Mouse (Mus musculus) hindbrain, embryonic 16.5 days (tissue): ENCODE measurements around the gene Tead4. TPM values are rescaled to one million over a fixed set of nuclear protein-coding genes. Genes with fewer than 3 reads are reported as not detected.
"Not testable (repeated sequence)": the region's sequence is repeated elsewhere in the genome, so short reads cannot be mapped to it uniquely, and the experiment has no call there.

Source experiments
- ATAC-seq: fragments of 200-750 bp; cut with Nextera tagmentation; 2 replicates; pipeline ENCODE4 v1.8.0; 2017; ENCODE audit warnings: moderate TSS enrichment, moderate library complexity
- H3K27ac ChIP-seq: fragments of 300-500 bp; sonication (generic); 2 replicates; pipeline ENCODE4 v1.5.1; 2014; ENCODE audit warnings: low read depth, mild to moderate bottlenecking, control low read depth, low read length, moderate library complexity
- H3K27me3 ChIP-seq: fragments of 300-500 bp; sonication (generic); replicated peaks from 2 replicates; pipeline ENCODE4 v1.6.1; 2014; ENCODE audit warnings: low read length; ENCODE audit not compliant: control insufficient read depth, insufficient read depth
- H3K36me3 ChIP-seq: fragments of 300-500 bp; sonication (generic); 2 replicates; pipeline ENCODE4 v1.6.1; 2014; ENCODE audit warnings: mild to moderate bottlenecking, low read length, moderate library complexity, mixed read lengths; ENCODE audit not compliant: control insufficient read depth, insufficient read depth
- H3K4me1 ChIP-seq: fragments of 300-500 bp; sonication (generic); 2 replicates; pipeline ENCODE4 v1.6.1; 2014; ENCODE audit warnings: low read depth, low read length; ENCODE audit not compliant: control insufficient read depth, insufficient read depth
- H3K4me2 ChIP-seq: fragments of 300-500 bp; sonication (generic); 2 replicates; pipeline ENCODE4 v1.6.1; 2014; ENCODE audit warnings: mild to moderate bottlenecking, low read length, control low read depth, moderate library complexity
- H3K4me3 ChIP-seq: fragments of 300-500 bp; sonication (generic); 2 replicates; pipeline ENCODE4 v1.5.1; 2014; ENCODE audit warnings: mild to moderate bottlenecking, low read length, control low read depth, moderate library complexity
- H3K9ac ChIP-seq: fragments of 300-500 bp; sonication (generic); 2 replicates; pipeline ENCODE4 v1.6.1; 2014; ENCODE audit warnings: low read depth, mild to moderate bottlenecking, control low read depth, low read length, moderate library complexity
- H3K9me3 ChIP-seq: fragments of 300-500 bp; sonication (generic); 2 replicates; pipeline ENCODE4 v1.6.1; 2014; ENCODE audit warnings: mild to moderate bottlenecking, low read length, moderate library complexity; ENCODE audit not compliant: control insufficient read depth
- WGBS: fragments of 180-500 bp; shearing (Covaris S2); extraction: QIAGEN DNeasy Blood & Tissue Kit; methylation state at CpG from one replicate; pipeline ENCODE4 v1.1.7; 2014; 5-methylcytosine and 5-hydroxymethylcytosine counted together
- polyA plus RNA-seq: library from polyadenylated mRNA; unstranded; fragments of >200 nt; fragmentation: Nextera tagmentation; extraction: Ambion mirVana; gene quantifications from 2 replicates; pipeline ENCODE4 v1.2.1, GENCODE M21; 2015

Gene Tead4
- polyA plus RNA-seq, 1 experiment from 2014 or later: 0.81 TPM

DNA sequence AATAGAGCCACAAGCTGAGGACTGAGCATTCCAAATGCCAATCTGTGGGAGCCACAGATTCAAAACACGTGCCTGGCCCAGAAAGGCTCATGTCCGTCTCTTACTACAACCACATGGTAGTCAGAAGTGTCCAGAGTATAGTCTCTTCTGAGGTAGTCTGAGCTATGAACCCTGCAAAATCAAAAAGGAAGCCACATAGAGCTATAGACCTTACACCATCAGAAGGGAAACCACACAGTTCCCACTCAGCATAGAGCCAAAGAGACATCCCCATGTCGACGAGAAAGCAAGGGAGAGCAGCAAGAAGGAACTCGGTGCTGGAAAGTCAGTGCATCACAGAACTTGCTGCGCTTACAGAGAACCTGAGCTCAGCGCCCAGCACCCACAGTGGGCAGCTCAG, 68.4 kb downstream of the Tead4 start:
- Histone ChIP-seq H3K9ac (no peak overlapping the region), H3K4me1 (no peaks in the 10 kb centered on the region)

GRCm38 (mm10) chr6:128231741-128232140, 68.9 kb downstream of the Tead4 start:
- H3K4me3 ChIP-seq: no peak overlapping the region
- H3K9ac ChIP-seq: no peak overlapping the region
- no peak overlapping the region for H3K4me2 ChIP-seq
- H3K9me3 ChIP-seq: no peaks in the 10 kb centered on the region
- H3K27ac ChIP-seq: no peak overlapping the region
- no peaks in the 10 kb centered on the region for H3K36me3 ChIP-seq
- H3K4me1 ChIP-seq: no peaks in the 10 kb centered on the region
- no peaks in the 10 kb centered on the region for H3K27me3 ChIP-seq
- WGBS: 48% methylated on average over 3 of the region's 3 CpGs
- ATAC-seq: no peak

More for the DNA sequence above, 68.4 kb downstream of the Tead4 start:
- no peak overlapping the region for H3K4me2 ChIP-seq
- H3K27ac ChIP-seq: no peak overlapping the region
- no peaks in the 10 kb centered on the region for H3K27me3 ChIP-seq
- no peaks in the 10 kb centered on the region for H3K36me3 ChIP-seq
- 72% methylated on average over 7 of the region's 7 CpGs for WGBS
- ATAC-seq: no peak
- H3K9me3 ChIP-seq: no peaks in the 10 kb centered on the region
- no peak overlapping the region for H3K4me3 ChIP-seq

DNA sequence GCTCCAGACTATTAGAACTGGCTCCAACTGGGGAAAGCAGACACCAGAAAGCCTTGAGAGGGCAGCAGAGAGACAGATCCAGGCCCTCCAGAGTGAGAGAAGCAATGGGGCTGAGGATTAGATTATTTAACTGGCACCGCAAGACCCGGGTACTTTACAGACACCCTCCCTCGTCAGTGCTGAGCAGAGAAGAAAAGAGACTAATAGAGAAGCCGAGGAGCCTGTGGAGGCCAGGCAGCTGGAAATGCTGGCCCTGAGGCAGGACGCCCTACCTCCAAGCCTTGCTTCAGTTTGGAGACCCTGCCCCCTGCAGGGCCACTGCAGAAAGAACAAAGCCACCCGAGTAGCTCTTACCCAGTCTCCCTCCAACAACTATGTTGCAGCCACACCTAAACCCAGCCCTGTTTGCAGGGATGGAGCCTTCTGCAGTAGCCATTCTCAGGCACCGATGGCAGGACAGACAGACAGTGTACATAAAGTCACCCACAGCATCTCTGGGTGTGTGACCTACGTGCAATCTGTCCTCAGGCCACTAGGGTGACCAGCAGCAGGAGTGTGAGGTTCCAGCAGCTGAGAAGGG, 73.1 kb downstream of the Tead4 start:
- no peaks in the 10 kb centered on the region for H3K4me1 ChIP-seq
- H3K27ac ChIP-seq: no peak overlapping the region
- peak; percentile 85 for ATAC-seq
- H3K4me2 ChIP-seq: peak overlapping the region; percentile 35; the same call in 1 of the 2 replicates
- WGBS: 18% methylated on average over 8 of the region's 8 CpGs
- H3K36me3 ChIP-seq: no peaks in the 10 kb centered on the region
- H3K27me3 ChIP-seq: no peaks in the 10 kb centered on the region
- H3K4me3 ChIP-seq: no peak overlapping the region
- H3K9ac ChIP-seq: no peak overlapping the region
- H3K9me3 ChIP-seq: no peaks in the 10 kb centered on the region

GRCm38 (mm10) chr6:128226941-128227340, 73.7 kb downstream of the Tead4 start:
- Histone ChIP-seq H3K4me1 (no peaks in the 10 kb centered on the region), H3K9ac (no peak overlapping the region), H3K4me3 (no peak overlapping the region), H3K27ac (no peak overlapping the region), H3K36me3 (no peaks in the 10 kb centered on the region), H3K4me2 (no peak overlapping the region), H3K27me3 (no peaks in the 10 kb centered on the region), H3K9me3 (no peaks in the 10 kb centered on the region)
- 89% methylated on average over 3 of the region's 3 CpGs for WGBS
- no peak for ATAC-seq

DNA sequence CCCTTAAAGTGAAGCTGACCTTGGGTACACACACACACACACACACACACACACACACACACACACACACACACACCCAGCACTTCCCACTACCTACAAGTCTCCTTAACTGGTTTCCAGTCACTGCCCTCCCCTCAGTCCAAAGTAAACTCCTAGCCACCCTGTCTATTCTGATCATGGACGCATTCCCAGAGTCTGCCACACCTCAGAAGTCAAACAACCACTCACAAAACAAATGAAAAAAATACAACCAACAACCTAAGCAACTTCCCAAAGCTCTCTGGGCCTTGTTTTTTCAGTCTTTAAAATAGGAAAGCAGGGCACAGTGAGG, 74.8 kb downstream of the Tead4 start:
- WGBS: 91% methylated on average over 1 of the region's 1 CpGs
- no peaks in the 10 kb centered on the region for H3K4me1 ChIP-seq

GRCm38 (mm10) chr6:128225009-128225845, 75.4 kb downstream of the Tead4 start:
- ATAC-seq: no peak
- no peaks in the 10 kb centered on the region for H3K27me3 ChIP-seq
- no peak overlapping the region for H3K27ac ChIP-seq
- H3K4me1 ChIP-seq: no peaks in the 10 kb centered on the region
- no peaks in the 10 kb centered on the region for H3K9me3 ChIP-seq
- H3K9ac ChIP-seq: no peak overlapping the region
- WGBS: 83% methylated on average over 4 of the region's 4 CpGs
- H3K36me3 ChIP-seq: no peaks in the 10 kb centered on the region
- no peak overlapping the region for H3K4me2 ChIP-seq
- H3K4me3 ChIP-seq: no peak overlapping the region

More for the DNA sequence above, 74.8 kb downstream of the Tead4 start:
- H3K4me3 ChIP-seq: no peak overlapping the region
- H3K9ac ChIP-seq: no peak overlapping the region
- ATAC-seq: no peak
- H3K9me3 ChIP-seq: no peaks in the 10 kb centered on the region
- H3K27ac ChIP-seq: no peak overlapping the region
- no peaks in the 10 kb centered on the region for H3K27me3 ChIP-seq
- H3K36me3 ChIP-seq: no peaks in the 10 kb centered on the region
- no peak overlapping the region for H3K4me2 ChIP-seq

GRCm38 (mm10) chr6:128223159-128223558, 77.5 kb downstream of the Tead4 start:
- Histone ChIP-seq H3K36me3 (no peaks in the 10 kb centered on the region), H3K9me3 (no peaks in the 10 kb centered on the region), H3K4me1 (no peaks in the 10 kb centered on the region), H3K4me2 (no peak overlapping the region), H3K27ac (no peak overlapping the region), H3K4me3 (no peak overlapping the region), H3K9ac (no peak overlapping the region), H3K27me3 (no peaks in the 10 kb centered on the region)
- ATAC-seq: no peak

- not testable (repeated sequence) for H3K27me3 ChIP-seq, H3K36me3 ChIP-seq, H3K9ac ChIP-seq, H3K9me3 ChIP-seq, H3K4me1 ChIP-seq, ATAC-seq, H3K27ac ChIP-seq, H3K4me3 ChIP-seq, H3K4me2 ChIP-seq
- WGBS: 97% methylated on average over 4 of the region's 4 CpGs
These were observed 85.6 kb downstream of the Tead4 start for GRCm38 (mm10) chr6:128215004-128215403.

- H3K9me3 ChIP-seq, H3K9ac ChIP-seq, H3K27ac ChIP-seq, H3K36me3 ChIP-seq, H3K4me2 ChIP-seq, H3K4me3 ChIP-seq, H3K4me1 ChIP-seq, H3K27me3 ChIP-seq, ATAC-seq: not testable (repeated sequence)
- WGBS: 96% methylated on average over 1 of the region's 1 CpGs
These were observed 91.4 kb downstream of the Tead4 start for GRCm38 (mm10) chr6:128209199-128209598.
